Mouse (Mus musculus) thymus, adult 2 months (tissue): ENCODE measurements at regions not wholly inside any gene's neighbourhood (a gene's known extent, or its start where the extent isn't known, plus 50 kb on each side); places are given as distances from the start of the nearest gene placed in this dataset.

Experiments used
- DNase-seq: peaks from one replicate; pipeline ENCODE4 v3.0.0; 2021
- H3K27ac ChIP-seq: fragments of 200-500 bp; 2 replicates; pipeline ENCODE4 v1.5.1; 2012; ENCODE audit warnings: low read length, control low read depth; ENCODE audit not compliant: control insufficient read depth, insufficient read depth
- H3K27me3 ChIP-seq: fragments of 200-500 bp; 2 replicates; pipeline ENCODE4 v1.6.1; 2012; ENCODE audit warnings: mild to moderate bottlenecking, low read length, moderate library complexity, mixed read lengths; ENCODE audit not compliant: control insufficient read depth, insufficient read depth
- H3K36me3 ChIP-seq: fragments of 200-500 bp; 2 replicates; pipeline ENCODE4 v1.6.1; 2012; ENCODE audit warnings: mild to moderate bottlenecking, low read length, moderate library complexity; ENCODE audit not compliant: control insufficient read depth, insufficient read depth
- H3K4me1 ChIP-seq: fragments of 200-500 bp; replicated peaks from 2 replicates; pipeline ENCODE4 v1.6.1; 2012; ENCODE audit warnings: low read length; ENCODE audit not compliant: control insufficient read depth, insufficient read depth
- H3K4me3 ChIP-seq: fragments of 200-500 bp; 2 replicates; pipeline ENCODE4 v1.5.1; 2012; ENCODE audit warnings: mild to moderate bottlenecking, low read length, control low read depth, moderate library complexity; ENCODE audit not compliant: control insufficient read depth, insufficient read depth
- CTCF ChIP-seq: fragments of 200-500 bp; IDR thresholded peaks from 2 replicates; pipeline ENCODE4 v1.5.1; 2012; ENCODE audit warnings: mild to moderate bottlenecking, control low read depth, low read length, moderate library complexity, borderline replicate concordance; ENCODE audit not compliant: control insufficient read depth, poor library complexity, insufficient read depth; ENCODE audit errors: extremely low read depth
- POLR2A ChIP-seq: fragments of 200-500 bp; IDR thresholded peaks from 2 replicates; pipeline ENCODE4 v1.6.1; 2012; ENCODE audit warnings: mild to moderate bottlenecking, low read length, control low read depth, moderate library complexity; ENCODE audit not compliant: control insufficient read depth, poor library complexity, insufficient read depth; ENCODE audit errors: extremely low read depth
- WGBS: fragments of 180-500 bp; shearing (Covaris S2); methylation state at CpG from one replicate; pipeline ENCODE4 v1.1.7; 2018; 5-methylcytosine and 5-hydroxymethylcytosine counted together

- Histone ChIP-seq H3K27ac (no peak overlapping the region), H3K4me3 (no peak overlapping the region), H3K4me1 (no peaks in the 10 kb centered on the region), H3K27me3 (no peaks in the 10 kb centered on the region), H3K36me3 (no peaks in the 10 kb centered on the region)
- DNase-seq, result no peak
- TF ChIP-seq CTCF, result no peak
- no peak for TF ChIP-seq POLR2A
- 91% methylated on average over 9 of the region's 9 CpGs for WGBS
Measured at GRCm38 (mm10) chr1:57622561-57622960, 151.4 kb upstream of the Spats2l start.

GRCm38 (mm10) chr1:57633986-57634385 lies 140.0 kb upstream of the Spats2l start:
- 79% methylated on average over 1 of the region's 1 CpGs for WGBS

GRCm38 (mm10) chr1:57642131-57642530 lies 131.8 kb upstream of the Spats2l start:
- Histone ChIP-seq H3K36me3 (no peaks in the 10 kb centered on the region), H3K27me3 (no peaks in the 10 kb centered on the region), H3K4me3 (no peak overlapping the region), H3K27ac (no peak overlapping the region), H3K4me1 (no peaks in the 10 kb centered on the region)
- WGBS, result 91% methylated on average over 5 of the region's 5 CpGs
- TF ChIP-seq CTCF (no peak), POLR2A (no peak)
- DNase-seq, result no peak

More at GRCm38 (mm10) chr1:57633986-57634385, 140.0 kb upstream of the Spats2l start:
- Histone ChIP-seq H3K36me3 (no peaks in the 10 kb centered on the region), H3K27ac (no peak overlapping the region), H3K4me1 (no peaks in the 10 kb centered on the region), H3K27me3 (no peaks in the 10 kb centered on the region), H3K4me3 (no peak overlapping the region)
- TF ChIP-seq POLR2A (no peak), CTCF (no peak)
- no peak for DNase-seq

GRCm38 (mm10) chr1:57643466-57644097 lies 130.4 kb upstream of the Spats2l start:
- no peak overlapping the region for H3K27ac ChIP-seq
- H3K27me3 ChIP-seq, result no peaks in the 10 kb centered on the region
- no peaks in the 10 kb centered on the region for H3K36me3 ChIP-seq
- 79% methylated on average over 6 of the region's 6 CpGs for WGBS
- no peak for DNase-seq
- TF ChIP-seq POLR2A, result no peak
- no peak for TF ChIP-seq CTCF
- H3K4me1 ChIP-seq, result no peaks in the 10 kb centered on the region
- no peak overlapping the region for H3K4me3 ChIP-seq

- no peaks in the 10 kb centered on the region for H3K4me1 ChIP-seq
- no peak for DNase-seq
- H3K27me3 ChIP-seq, result no peaks in the 10 kb centered on the region
- TF ChIP-seq POLR2A (no peak), CTCF (no peak)
- no peak overlapping the region for H3K4me3 ChIP-seq
- H3K36me3 ChIP-seq, result no peaks in the 10 kb centered on the region
- no peak overlapping the region for H3K27ac ChIP-seq
- WGBS, result 81% methylated on average over 5 of the region's 5 CpGs
Measured at GRCm38 (mm10) chr1:57664962-57665361, 109.0 kb upstream of the Spats2l start.

GRCm38 (mm10) chr1:57665724-57666123 lies 108.2 kb upstream of the Spats2l start:
- Histone ChIP-seq H3K36me3 (no peaks in the 10 kb centered on the region), H3K27me3 (no peaks in the 10 kb centered on the region), H3K4me1 (no peaks in the 10 kb centered on the region), H3K27ac (no peak overlapping the region), H3K4me3 (no peak overlapping the region)
- WGBS, result 77% methylated on average over 3 of the region's 3 CpGs
- TF ChIP-seq POLR2A (no peak), CTCF (no peak)
- DNase-seq, result no peak
